Mouse (Mus musculus) CH12.LX (cell line): ENCODE results near the gene Kcna6. TPM values are rescaled to one million over a fixed set of nuclear protein-coding genes. Genes with fewer than 3 reads are reported as not detected.

Source experiments
- DNase-seq: peaks from one replicate; pipeline ENCODE4 v3.0.0-alpha.2; 2013; ENCODE audit errors: extremely low read depth
- H3K27ac ChIP-seq: 2 replicates; pipeline ENCODE4 v1.5.1; 2012; ENCODE audit warnings: low read depth, mild to moderate bottlenecking, control low read depth, moderate library complexity; ENCODE audit not compliant: insufficient read depth
- H3K27me3 ChIP-seq: replicated peaks from 2 replicates; pipeline ENCODE3; 2012; ENCODE audit warnings: inconsistent platforms
- H3K36me3 ChIP-seq, 2 experiments: replicated peaks in 1 of 2; 2 replicates each; pipeline versions ENCODE3 to v1.6.1; 2012; ENCODE audit warnings: inconsistent platforms in 1 of 2, low read length in 1 of 2, mild to moderate bottlenecking in 1 of 2, mixed read lengths in 1 of 2, moderate library complexity in 1 of 2; ENCODE audit not compliant: control insufficient read depth in 1 of 2, insufficient read depth in 1 of 2
- H3K4me1 ChIP-seq, 2 experiments: 2 replicates each; pipeline ENCODE4 v1.6.1; 2012; ENCODE audit warnings: inconsistent platforms in 1 of 2, moderate library complexity in 1 of 2; ENCODE audit not compliant: insufficient read depth in 2 of 2, control insufficient read depth in 1 of 2
- H3K4me2 ChIP-seq: 2 replicates; pipeline ENCODE4 v1.6.1; 2012; ENCODE audit warnings: low read depth, mild to moderate bottlenecking, control low read depth; ENCODE audit not compliant: poor library complexity, insufficient read depth, severe bottlenecking
- H3K4me3 ChIP-seq, 3 experiments: fragments of 150-350 bp in 1 of 3; sonication (generic) in 1 of 3; replicated peaks in 1 of 3; 2 replicates each; pipeline versions ENCODE3 to v1.5.1; 2011 to 2012; ENCODE audit warnings: low read depth in 2 of 3, low read length in 2 of 3, mild to moderate bottlenecking in 2 of 3, moderate library complexity in 2 of 3, control low read depth in 1 of 3, improper control_type of control experiment in 1 of 3, inconsistent platforms in 1 of 3, mixed read lengths in 1 of 3; ENCODE audit not compliant: poor library complexity in 1 of 3
- H3K79me2 ChIP-seq: replicated peaks from 2 replicates; pipeline ENCODE4 v1.6.1; 2012; ENCODE audit warnings: mild to moderate bottlenecking, moderate library complexity; ENCODE audit not compliant: control insufficient read depth, poor library complexity, insufficient read depth, severe bottlenecking; ENCODE audit errors: extremely low read depth
- H3K9ac ChIP-seq: 2 replicates; pipeline ENCODE4 v1.6.1; 2012; ENCODE audit warnings: low read depth, mild to moderate bottlenecking, control low read depth, moderate library complexity; ENCODE audit not compliant: insufficient read depth
- H3K9me3 ChIP-seq: replicated peaks from 2 replicates; pipeline ENCODE3; 2012; ENCODE audit warnings: low read length, inconsistent platforms, mixed read lengths
- BHLHE40 ChIP-seq: IDR thresholded peaks from 2 replicates; pipeline ENCODE4 v1.6.1; 2011; ENCODE audit warnings: mild to moderate bottlenecking, low read depth, low read length, improper control_type of control experiment
- CHD1 ChIP-seq: IDR thresholded peaks from 2 replicates; pipeline ENCODE4 v1.6.1; 2012; ENCODE audit warnings: low read depth, low read length, improper control_type of control experiment, inconsistent platforms
- CHD2 ChIP-seq: IDR thresholded peaks from 2 replicates; pipeline ENCODE4 v1.6.1; 2011; ENCODE audit warnings: low read length, improper control_type of control experiment
- E2F4 ChIP-seq: IDR thresholded peaks from 2 replicates; pipeline ENCODE4 v1.6.1; 2011; ENCODE audit warnings: low read depth, low read length, improper control_type of control experiment; ENCODE audit not compliant: insufficient replicate concordance
- EP300 ChIP-seq: IDR thresholded peaks from 2 replicates; pipeline ENCODE4 v1.6.1; 2011; ENCODE audit warnings: low read length, improper control_type of control experiment
- ETS1 ChIP-seq: conservative IDR thresholded peaks from 2 replicates; pipeline ENCODE4 v1.6.1; 2012; ENCODE audit warnings: low read depth, mild to moderate bottlenecking, inconsistent platforms, low read length, improper control_type of control experiment, moderate library complexity
- IRF4 ChIP-seq: IDR thresholded peaks from 2 replicates; pipeline ENCODE4 v1.6.1; 2014; ENCODE audit warnings: low read depth, mild to moderate bottlenecking, inconsistent platforms, low read length, improper control_type of control experiment
- JUND ChIP-seq: conservative IDR thresholded peaks from 2 replicates; pipeline ENCODE4 v1.6.1; 2011; ENCODE audit warnings: low read depth, low read length, improper control_type of control experiment
- KAT2A ChIP-seq: IDR thresholded peaks from 2 replicates; pipeline ENCODE4 v1.6.1; 2012; ENCODE audit warnings: low read length, improper control_type of control experiment, inconsistent platforms; ENCODE audit not compliant: insufficient replicate concordance
- MAFK ChIP-seq: IDR thresholded peaks from 2 replicates; pipeline ENCODE4 v1.6.1; 2011; ENCODE audit warnings: low read length, improper control_type of control experiment; ENCODE audit not compliant: insufficient replicate concordance
- MAZ ChIP-seq: IDR thresholded peaks from 2 replicates; pipeline ENCODE4 v1.6.1; 2012; ENCODE audit warnings: low read depth, mild to moderate bottlenecking, inconsistent platforms, low read length, improper control_type of control experiment, moderate library complexity
- MEF2A ChIP-seq: IDR thresholded peaks from 2 replicates; pipeline ENCODE4 v1.6.1; 2014; ENCODE audit warnings: low read depth, mild to moderate bottlenecking, inconsistent platforms, low read length, improper control_type of control experiment, borderline replicate concordance
- MYC ChIP-seq: IDR thresholded peaks from 2 replicates; pipeline ENCODE4 v1.6.1; 2011; ENCODE audit warnings: low read depth, mild to moderate bottlenecking, improper control_type of control experiment, low read length
- NELFE ChIP-seq: IDR thresholded peaks from 2 replicates; pipeline ENCODE4 v1.6.1; 2011; ENCODE audit warnings: low read depth, low read length, improper control_type of control experiment
- PAX5 ChIP-seq: IDR thresholded peaks from 2 replicates; pipeline ENCODE4 v1.6.1; 2012; ENCODE audit warnings: low read length, inconsistent platforms, mixed read lengths
- POLR2AphosphoS2 ChIP-seq: IDR thresholded peaks from 2 replicates; pipeline ENCODE4 v1.6.1; 2011; ENCODE audit warnings: low read depth, low read length, improper control_type of control experiment
- SIN3A ChIP-seq: IDR thresholded peaks from 2 replicates; pipeline ENCODE4 v1.6.1; 2012; ENCODE audit warnings: low read length, improper control_type of control experiment, inconsistent platforms
- TBP ChIP-seq: conservative IDR thresholded peaks from 2 replicates; pipeline ENCODE4 v1.6.1; 2011; ENCODE audit warnings: low read depth, low read length, improper control_type of control experiment
- TCF12 ChIP-seq: IDR thresholded peaks from 2 replicates; pipeline ENCODE4 v1.6.1; 2014; ENCODE audit warnings: low read depth, mild to moderate bottlenecking, inconsistent platforms, low read length, improper control_type of control experiment
- USF1 ChIP-seq: IDR thresholded peaks from 2 replicates; pipeline ENCODE4 v1.6.1; 2014; ENCODE audit warnings: low read depth, mild to moderate bottlenecking, inconsistent platforms, low read length, improper control_type of control experiment
- ZC3H11A ChIP-seq: IDR thresholded peaks from 2 replicates; pipeline ENCODE4 v1.6.1; 2012; ENCODE audit warnings: low read depth, mild to moderate bottlenecking, inconsistent platforms, low read length, improper control_type of control experiment
- ZNF384 ChIP-seq: IDR thresholded peaks from 2 replicates; pipeline ENCODE4 v1.6.1; 2012; ENCODE audit warnings: low read depth, low read length, improper control_type of control experiment, inconsistent platforms
- dilution Hi-C: fragments of 300-500 bp; cut with MboI; formaldehyde crosslinking; loops from 2 replicates; pipeline ENCODE4 v1.14.3; 2020; ENCODE audit warnings: low sequenced_read_pairs; ENCODE audit not compliant: extremely low pct_unique_long_range_greater_than_20kb, extremely low pct_ligation_motif_present
- in situ Hi-C: fragments of 300-500 bp; cut with MboI; formaldehyde crosslinking; loops from 3 replicates; pipeline ENCODE4 v1.14.3; 2019; ENCODE audit warnings: low sequenced_read_pairs, low pct_ligation_motif_present, low pct_unique_long_range_greater_than_20kb, mixed read lengths
- polyA plus RNA-seq: library from polyadenylated mRNA; unstranded; fragments of >175 nt; gene quantifications from 2 replicates; pipeline ENCODE4 v1.2.1, GENCODE M21; 2012; ENCODE audit warnings: low read depth; ENCODE audit not compliant: insufficient read length
- total RNA-seq, 2 experiments: library from RNA; depleted of rRNA; stranded (reverse); fragments of 300-350 nt in 1 of 2; fragments of >200 nt in 1 of 2; gene quantifications; 2 replicates each; pipeline ENCODE4 v1.2.3; 2012 to 2014

Gene Kcna6
- total and polyA plus RNA-seq, 3 experiments: not detected

DNA sequence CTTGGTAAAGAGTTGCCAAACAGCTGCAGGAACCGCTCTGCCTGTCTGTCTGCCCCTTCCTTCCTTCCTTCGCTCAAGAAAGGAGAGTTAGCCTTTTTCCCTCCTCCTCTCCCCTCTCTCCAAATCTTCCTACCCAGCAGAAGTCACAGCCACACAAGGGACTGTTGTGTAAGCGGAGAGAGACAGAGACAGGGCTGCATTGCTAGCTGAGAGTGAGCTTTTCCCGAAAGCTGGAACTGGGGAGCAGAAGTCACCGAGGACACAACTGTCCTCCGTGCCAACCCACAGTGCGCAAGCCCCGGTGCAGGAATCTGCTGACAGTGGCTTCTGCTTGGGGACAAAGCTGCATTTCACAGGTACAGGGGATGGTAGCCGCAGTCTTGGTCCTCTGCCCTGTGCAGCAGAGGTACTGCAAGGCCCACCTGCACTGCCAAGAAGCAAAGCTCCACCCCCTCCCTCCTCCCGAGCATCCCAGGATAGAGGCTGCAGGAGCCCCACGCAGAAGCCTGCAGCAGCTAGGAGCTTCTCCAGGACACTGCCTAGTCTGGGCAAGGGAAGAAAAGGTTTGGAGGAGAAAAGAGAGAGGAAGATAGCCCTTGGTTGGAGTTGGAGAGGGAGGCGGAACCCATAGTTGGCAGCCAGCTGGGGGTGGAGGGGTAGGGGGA, 21.9 kb downstream of the Kcna6 start:
- no peak overlapping the region for H3K4me2 ChIP-seq
- H3K79me2 ChIP-seq: no peaks in the 10 kb centered on the region
- no peaks in the 10 kb centered on the region for H3K36me3 ChIP-seq
- dilution Hi-C loops: no loop called here
- no peak overlapping the region for H3K27ac ChIP-seq
- no peak for DNase-seq
- H3K9me3 ChIP-seq: peaks cover 2% of the 10 kb centered on the region
- no peaks in the 10 kb centered on the region for H3K4me1 ChIP-seq
- no peak overlapping the region for H3K9ac ChIP-seq
- H3K27me3 ChIP-seq: peaks cover 90% of the 10 kb centered on the region
- in situ Hi-C loops: no loop called here
- TF ChIP-seq JUND (no peak), E2F4 (no peak), PAX5 (no peak), ZC3H11A (no peak), CHD2 (no peak), TCF12 (no peak)
- H3K4me3 ChIP-seq: no peak overlapping the region

DNA sequence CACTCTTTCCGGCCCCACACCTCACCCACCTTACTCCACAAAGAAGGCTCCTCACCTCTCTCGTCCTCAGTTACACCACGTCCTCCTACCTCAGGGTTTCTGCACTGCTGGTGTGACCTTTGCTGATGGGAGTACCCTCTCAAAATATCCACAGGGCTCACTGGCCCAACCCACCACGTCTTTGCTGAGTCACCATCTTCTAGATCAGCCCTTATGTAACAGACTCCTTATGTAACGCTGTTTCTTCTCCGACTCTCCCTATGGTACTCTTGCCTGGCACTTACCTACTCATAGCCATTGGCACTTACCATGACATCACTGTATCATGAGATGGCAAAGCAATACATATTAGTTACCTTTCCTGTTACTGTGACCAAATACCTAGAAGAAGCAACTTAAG, 27.9 kb downstream of the Kcna6 start:
- Histone ChIP-seq H3K79me2 (no peaks in the 10 kb centered on the region), H3K9ac (no peak overlapping the region), H3K4me1 (no peaks in the 10 kb centered on the region), H3K36me3 (no peaks in the 10 kb centered on the region), H3K27ac (no peak overlapping the region), H3K4me2 (no peak overlapping the region), H3K9me3 (no peaks in the 10 kb centered on the region), H3K27me3 (peaks cover 88% of the 10 kb centered on the region), H3K4me3 (no peak overlapping the region)
- in situ Hi-C loops: no loop called here
- DNase-seq: no peak
- dilution Hi-C loops: no loop called here
- TF ChIP-seq MYC (no peak), MAFK (no peak), TBP (no peak), POLR2AphosphoS2 (no peak), CHD1 (no peak), SIN3A (no peak), KAT2A (no peak), IRF4 (no peak), JUND (no peak), ETS1 (no peak), MAZ (no peak), ZNF384 (no peak), USF1 (no peak), NELFE (no peak), BHLHE40 (no peak), MEF2A (no peak), EP300 (no peak), E2F4 (no peak)
